In the genomic region with DNA sequence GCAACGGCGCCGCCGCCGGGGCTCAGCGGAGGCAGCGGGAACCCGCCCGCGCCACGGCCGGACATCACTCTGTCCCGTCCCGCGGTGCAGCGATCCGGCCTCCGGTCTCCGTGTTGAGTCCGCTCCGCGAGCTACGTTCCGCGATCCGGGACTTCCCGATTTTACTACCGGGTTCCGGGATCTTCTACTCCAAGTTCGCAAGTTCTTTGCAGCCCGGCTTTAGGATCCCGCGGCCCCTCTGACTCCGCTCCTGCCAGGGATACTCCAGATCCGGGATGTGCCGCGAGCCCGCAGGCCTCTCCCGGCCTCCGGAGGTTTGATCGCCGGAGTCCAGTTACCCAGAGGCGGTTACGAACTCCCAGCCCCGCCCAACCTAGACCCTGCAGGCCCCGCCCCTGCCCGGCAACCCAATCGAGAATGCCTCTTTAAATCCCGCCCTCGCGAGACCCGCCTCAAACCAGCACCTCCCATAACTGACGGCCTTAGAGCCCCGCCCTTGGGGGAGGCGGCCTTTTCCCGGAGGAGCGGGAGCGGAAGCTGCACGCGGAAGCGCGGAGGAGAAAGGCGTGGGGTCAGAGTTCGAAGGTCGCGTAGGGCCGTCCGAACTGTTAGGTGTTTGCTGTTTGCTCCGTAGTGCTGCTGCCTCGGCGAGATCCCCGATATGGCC, we compare ENCODE assay signal across 8 mouse cellular contexts. TPM values are rescaled to one million over a fixed set of nuclear protein-coding genes. Genes with fewer than 3 reads are reported as not detected.
A peak's percentile ranks its signal among the peaks of the same experiment; 100 is the strongest.
DNase-seq lines count a peak whose midpoint lies in the region; ATAC-seq and TF ChIP-seq lines count a peak whose summit lies in the region.

A gene (minus strand): TSS at position 329 of the 667 bp plus-strand sequence.

- H3K4me1 ChIP-seq in embryonic facial prominence, embryonic 14.5 days (ENCODE audit: control insufficient read depth, insufficient read depth, low read length): peaks cover 41% of the 10 kb centered on the region
- peaks cover 24% of the 10 kb centered on the region for H3K4me1 ChIP-seq in heart, adult 2 months (ENCODE audit: control insufficient read depth, insufficient read depth, low read length)
- H3K4me1 ChIP-seq in limb, embryonic 13.5 days: peaks cover 69% of the 10 kb centered on the region
- peaks cover 25% of the 10 kb centered on the region for H3K4me1 ChIP-seq in midbrain, embryonic 16.5 days (ENCODE audit: control insufficient read depth, insufficient read depth, low read length)

- 0 out of 2 replicates have a peak, but pooled peaks have one; percentile 31 for TF ChIP-seq EP300 in heart, adult 2 months (IDR thresholded peaks at IDR 0.05; ENCODE audit: insufficient read depth, low read depth, low read length)

- H3K9ac ChIP-seq in embryonic facial prominence, embryonic 14.5 days (ENCODE audit: low read depth, low read length): peak within 1 kb of the TSS; percentile 99
- peak within 1 kb of the TSS; percentile 98 for H3K9ac ChIP-seq in heart, adult 2 months (ENCODE audit: low read depth, low read length)
- H3K9ac ChIP-seq in limb, embryonic 13.5 days: peak within 1 kb of the TSS; percentile 100
- peak within 1 kb of the TSS; percentile 80 for H3K9ac ChIP-seq in midbrain, embryonic 16.5 days (ENCODE audit: low read depth, low read length)

- H3K36me3 ChIP-seq in embryonic facial prominence, embryonic 14.5 days (ENCODE audit: control insufficient read depth, insufficient read depth, low read length): 0 out of 2 replicates have a peak, but pooled peaks cover 6% of the 10 kb centered on the region
- H3K36me3 ChIP-seq in heart, adult 2 months (ENCODE audit: control insufficient read depth, insufficient read depth, low read length): peaks cover 8% of the 10 kb centered on the region; the same call in 1 of the 2 replicates
- no peaks in the 10 kb centered on the region; the same call in 1 of the 2 replicates for H3K36me3 ChIP-seq in limb, embryonic 13.5 days
- H3K36me3 ChIP-seq in midbrain, embryonic 16.5 days (ENCODE audit: control insufficient read depth, insufficient read depth, low read length): no peaks in the 10 kb centered on the region

- no peak for TF ChIP-seq CTCF in heart, adult 2 months (IDR thresholded peaks at IDR 0.05)

- 0% methylated on average over 38 of the region's 72 CpGs for WGBS in embryonic facial prominence, embryonic 14.5 days
- WGBS in heart, adult 2 months: under 1% methylated on average over 72 of the region's 72 CpGs
- WGBS in limb, embryonic 13.5 days: under 1% methylated on average over 61 of the region's 72 CpGs
- WGBS in midbrain, embryonic 16.5 days: under 1% methylated on average over 72 of the region's 72 CpGs

- H3K79me2 ChIP-seq in heart, adult 2 months (replicated peaks; ENCODE audit: control insufficient read depth, insufficient read depth, low read length): no peaks in the 10 kb centered on the region; the same call in 1 of the 2 replicates

- peak; percentile 93 for ATAC-seq in embryonic facial prominence, embryonic 14.5 days (ENCODE audit: low read depth)
- peak; percentile 94 for ATAC-seq in limb, embryonic 13.5 days (ENCODE audit: low FRiP score, low read depth)
- peak; percentile 93 for ATAC-seq in midbrain, embryonic 16.5 days

- H3K27ac ChIP-seq in embryonic facial prominence, embryonic 14.5 days (replicated peaks; ENCODE audit: low read depth, low read length): peak within 1 kb of the TSS; percentile 95
- peak within 1 kb of the TSS; percentile 97 for H3K27ac ChIP-seq in heart, adult 2 months
- peak within 1 kb of the TSS; percentile 96 for H3K27ac ChIP-seq in limb, embryonic 13.5 days
- peak within 1 kb of the TSS; percentile 81 for H3K27ac ChIP-seq in midbrain, embryonic 16.5 days (ENCODE audit: low read length)

- H3K9me3 ChIP-seq in embryonic facial prominence, embryonic 14.5 days (ENCODE audit: control insufficient read depth, low read length): no peaks in the 10 kb centered on the region
- H3K9me3 ChIP-seq in limb, embryonic 13.5 days: no peaks in the 10 kb centered on the region
- H3K9me3 ChIP-seq in midbrain, embryonic 16.5 days (replicated peaks; ENCODE audit: control insufficient read depth, low read length, poor library complexity, severe bottlenecking): no peaks in the 10 kb centered on the region

- intact Hi-C loops in heart, adult 2 months (cut with DNase I): loop anchor here (2.0 to 10.0 kb wide), 3 partner anchors 56 to 512 kb away; a partner anchor contains a TSS

- H3K27me3 ChIP-seq in embryonic facial prominence, embryonic 14.5 days (replicated peaks; ENCODE audit: control insufficient read depth, insufficient read depth, low read length): no peaks in the 10 kb centered on the region
- H3K27me3 ChIP-seq in heart, adult 2 months (ENCODE audit: control insufficient read depth, insufficient read depth, low read length): no peaks in the 10 kb centered on the region
- H3K27me3 ChIP-seq in limb, embryonic 13.5 days: no peaks in the 10 kb centered on the region
- H3K27me3 ChIP-seq in midbrain, embryonic 16.5 days (ENCODE audit: control insufficient read depth, insufficient read depth, low read depth, low read length): no peaks in the 10 kb centered on the region

- TF ChIP-seq POLR2A in heart, adult 2 months (IDR thresholded peaks at IDR 0.05; ENCODE audit: insufficient read depth, low read depth, low read length): peak; percentile 91

- H3K4me2 ChIP-seq in embryonic facial prominence, embryonic 14.5 days (ENCODE audit: low read depth, low read length): peak within 1 kb of the TSS; percentile 80
- H3K4me2 ChIP-seq in limb, embryonic 13.5 days (replicated peaks): peak within 1 kb of the TSS; percentile 94
- peak within 1 kb of the TSS; percentile 71 for H3K4me2 ChIP-seq in midbrain, embryonic 16.5 days (ENCODE audit: low read length)

- peak; percentile 98 for DNase-seq in 3T3-L1 (ENCODE audit: low read depth, low spot score)
- DNase-seq in adrenal gland, postnatal 4 days (ENCODE audit: low spot score in 2 of 2): peak; percentile 90 to 100
- DNase-seq in embryonic facial prominence, embryonic 14.5 days (ENCODE audit: low spot score): peak; percentile 100
- DNase-seq in heart, adult 2 months: peak; percentile 99 to 100
- DNase-seq in kidney, adult 8-10 months: peak; percentile 100
- peak; percentile 98 to 99 for DNase-seq in spleen, postnatal 10 days (ENCODE audit: low spot score in 2 of 2)

- H3K4me3 ChIP-seq in embryonic facial prominence, embryonic 14.5 days (ENCODE audit: low read depth, low read length): peak within 1 kb of the TSS; percentile 98
- peak within 1 kb of the TSS; percentile 94 for H3K4me3 ChIP-seq in heart, adult 2 months
- peak within 1 kb of the TSS; percentile 76 for H3K4me3 ChIP-seq in limb, embryonic 13.5 days
- peak within 1 kb of the TSS; percentile 77 for H3K4me3 ChIP-seq in midbrain, embryonic 16.5 days (ENCODE audit: low read depth, low read length)

RNA-seq across cellular contexts. Expression of the gene that starts here (rescaled TPM):
- 100 to 1,000 TPM; 104 to 117 TPM for total RNA-seq in adrenal gland, postnatal 4 days (2021)
- polyA plus RNA-seq in embryonic facial prominence, embryonic 14.5 days (2014; fragmentation: Nextera tagmentation; extraction: Ambion mirVana): 87.6 and 102 TPM in 2 replicates
- total RNA-seq in heart, adult 2 months (2021): 10 to 100 TPM; 16.6 to 17.2 TPM
- polyA plus RNA-seq in heart, adult 2 months (2012; rRNA removed): 39.2 and 49.2 TPM in 2 replicates
- 82.6 and 82.7 TPM in 2 replicates for polyA plus RNA-seq in limb, embryonic 13.5 days (2015; fragmentation: Nextera tagmentation; extraction: Ambion mirVana)
- polyA plus RNA-seq in midbrain, embryonic 16.5 days (2015; fragmentation: Nextera tagmentation; extraction: Ambion mirVana): 7.1 and 7.8 TPM in 2 replicates

Comparison
In these comparisons a context has a peak if more than half of its experiments do, and no peak if none do; other contexts are left out.
1. Peak in every context shown above with its lines: DNase-seq, ATAC-seq, H3K4me3 ChIP-seq and H3K27ac ChIP-seq.
2. RNA of the gene that starts here (total RNA-seq): 104 to 117 TPM in adrenal gland, postnatal 4 days; 16.6 to 17.2 TPM in heart, adult 2 months; every median in the first group is over 4 times any median in the second.